Mouse (Mus musculus) Muller cell, postnatal 12 days (primary cell): Measurements from ENCODE around the gene Olfr1175-ps.

Source experiments
- DNase-seq: peaks from one replicate; pipeline ENCODE4 v3.0.0-alpha.2; 2015; ENCODE audit errors: inconsistent ontology term

Olfr1175-ps gene

GRCm38 (mm10) chr2:88327115-88327514 lies at the start of gene Olfr1175-ps:
Gene Olfr1175-ps (minus strand): TSS chr2:88327215.
- DNase-seq, result no peak

GRCm38 (mm10) chr2:88356304-88356703 lies 29.3 kb upstream of the Olfr1175-ps start:
- DNase-seq, result peak; percentile 7

GRCm38 (mm10) chr2:88346392-88346791 lies 19.4 kb upstream of the Olfr1175-ps start, which contains the start of gene Olfr1177-ps:
Gene Olfr1177-ps (minus strand): TSS chr2:88346492.
- no peak for DNase-seq

- no peak for DNase-seq
These were observed 9.4 kb upstream of the Olfr1175-ps start, which contains the start of gene Olfr1176 for GRCm38 (mm10) chr2:88336421-88336820. Gene Olfr1176 (plus strand): TSS chr2:88336721.

- no peak for DNase-seq
These were observed 12.0 kb downstream of the Olfr1175-ps start, which contains the start of gene Olfr1174-ps for GRCm38 (mm10) chr2:88315035-88315434. Gene Olfr1174-ps (minus strand): TSS chr2:88315135.

GRCm38 (mm10) chr2:88279775-88280174 lies 47.2 kb downstream of the Olfr1175-ps start, which contains the start of gene Olfr1173:
Gene Olfr1173 (minus strand): TSS chr2:88279875.
- no peak for DNase-seq
